ENCODE assay signal across 23 mouse cellular contexts in the genomic region with DNA sequence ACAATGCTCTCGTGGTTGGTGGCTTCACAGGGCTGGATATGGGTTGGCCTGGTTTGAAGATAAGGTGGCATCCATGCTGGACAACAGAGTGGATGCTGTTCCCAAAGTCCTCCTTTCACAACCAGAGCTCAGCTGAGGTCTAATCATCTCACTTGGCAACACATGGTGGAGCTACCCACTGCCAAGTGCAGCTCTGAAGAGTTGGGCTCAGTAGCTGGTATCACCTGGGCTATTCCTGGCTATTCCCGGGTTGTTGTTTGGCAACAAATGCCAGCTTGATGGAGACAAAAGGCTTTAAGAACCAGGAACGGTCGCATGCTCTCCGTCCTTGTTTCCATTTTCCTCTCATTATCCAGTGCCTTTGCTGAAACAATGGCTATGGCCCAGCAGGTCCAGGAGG. TPM values are rescaled to one million over a fixed set of nuclear protein-coding genes. Genes with fewer than 3 reads are reported as not detected.
DNase-seq lines count a peak whose midpoint lies in the region; ATAC-seq and TF ChIP-seq lines count a peak whose summit lies in the region.
"Had no signal": no experiment of that assay in that cellular context is flagged by ENCODE, and none has a peak within 500 bp of the region (broad histone marks: within the 10 kb centered on the region; RNA-seq: fewer than 3 reads in every experiment).

No protein-coding gene starts in this region.

- TF ChIP-seq POLR2A in heart, adult 2 months (IDR thresholded peaks at IDR 0.05; ENCODE audit: insufficient read depth, low read depth, low read length): no peak

- H3K9ac ChIP-seq in heart, adult 2 months (ENCODE audit: low read depth, low read length): no peak overlapping the region
- H3K9ac ChIP-seq in heart, embryonic 12.5 days: no peak overlapping the region
- H3K9ac ChIP-seq in heart, postnatal 0 days (replicated peaks; ENCODE audit: low read depth, low read length): no peak overlapping the region
- H3K9ac ChIP-seq: embryonic facial prominence, embryonic 13.5 days; liver, embryonic 14.5 days; lung, embryonic 15.5 days; stomach, embryonic 15.5 days had no signal

- no peaks in the 10 kb centered on the region for H3K79me2 ChIP-seq in heart, adult 2 months (replicated peaks; ENCODE audit: control insufficient read depth, insufficient read depth, low read length)

- no peak overlapping the region for H3K4me2 ChIP-seq in heart, embryonic 12.5 days
- H3K4me2 ChIP-seq in heart, postnatal 0 days (ENCODE audit: low read depth, low read length): no peak overlapping the region
- H3K4me2 ChIP-seq: embryonic facial prominence, embryonic 13.5 days; lung, embryonic 15.5 days; stomach, embryonic 15.5 days had no signal

- peak; percentile 85 for TF ChIP-seq EP300 in heart, adult 2 months (IDR thresholded peaks at IDR 0.05; ENCODE audit: insufficient read depth, low read depth, low read length)
- TF ChIP-seq EP300 in heart, postnatal 0 days (IDR thresholded peaks at IDR 0.05; ENCODE audit: low read depth): no peak

- peak; percentile 34 for DNase-seq in cerebellum, adult 11-12 months
- no peak for DNase-seq in cerebellum, adult 11 months
- DNase-seq in heart, adult 2 months: peak; percentile 35 to 71
- peak; percentile 6 for DNase-seq in cerebellum, adult 8-10 months
- peak; percentile 51 for DNase-seq in heart, postnatal 0 days (ENCODE audit: low spot score)
- DNase-seq in kidney, postnatal 14 days: no peak
- no peak for DNase-seq in urinary bladder, postnatal 36 days (ENCODE audit: low spot score in 2 of 2)
- DNase-seq: adrenal gland, postnatal 25 days; gastrocnemius, postnatal 25 days; kidney, adult 18-20 months; lung, postnatal 36 days; midbrain, embryonic 14.5 days; right cerebral cortex, adult 18-20 months; thymus, postnatal 36 days had no signal

- no peak for TF ChIP-seq CTCF in heart, adult 2 months (IDR thresholded peaks at IDR 0.05)
- peak; percentile 43; the same call in 1 of the 2 replicates for TF ChIP-seq CTCF in heart, postnatal 0 days (IDR thresholded peaks at IDR 0.05; ENCODE audit: low read depth)

- H3K36me3 ChIP-seq in heart, adult 2 months (ENCODE audit: control insufficient read depth, insufficient read depth, low read length): peaks cover 2% of the 10 kb centered on the region
- H3K36me3 ChIP-seq in heart, embryonic 12.5 days: no peaks in the 10 kb centered on the region
- H3K36me3 ChIP-seq in heart, postnatal 0 days (replicated peaks; ENCODE audit: control insufficient read depth, insufficient read depth, low read length): no peaks in the 10 kb centered on the region
- H3K36me3 ChIP-seq: embryonic facial prominence, embryonic 13.5 days; lung, embryonic 15.5 days; stomach, embryonic 15.5 days had no signal

- peaks cover 5% of the 10 kb centered on the region; the same call in 1 of the 2 replicates for H3K4me1 ChIP-seq in heart, adult 2 months (ENCODE audit: control insufficient read depth, insufficient read depth, low read length)
- H3K4me1 ChIP-seq in heart, embryonic 12.5 days (replicated peaks): peaks cover 12% of the 10 kb centered on the region
- H3K4me1 ChIP-seq in heart, postnatal 0 days (ENCODE audit: control insufficient read depth, insufficient read depth): peaks cover 15% of the 10 kb centered on the region
- H3K4me1 ChIP-seq: megakaryocyte, embryonic 14.5 days; stomach, embryonic 15.5 days had no signal

- intact Hi-C loops in heart, adult 2 months (cut with DNase I): loop anchor here (5.0 kb wide), 2 partner anchors 107 to 133 kb away; no protein-coding TSS in a partner anchor

- H3K27me3 ChIP-seq in heart, adult 2 months (ENCODE audit: control insufficient read depth, insufficient read depth, low read length): no peaks in the 10 kb centered on the region
- peaks cover 3% of the 10 kb centered on the region; the same call in 1 of the 2 replicates for H3K27me3 ChIP-seq in heart, embryonic 12.5 days (replicated peaks)
- H3K27me3 ChIP-seq in heart, postnatal 0 days (ENCODE audit: control insufficient read depth, insufficient read depth, low read length): no peaks in the 10 kb centered on the region
- H3K27me3 ChIP-seq: embryonic facial prominence, embryonic 13.5 days; lung, embryonic 15.5 days; megakaryocyte, embryonic 14.5 days; stomach, embryonic 15.5 days had no signal

- WGBS in heart, adult 2 months: 47% methylated on average over 5 of the region's 5 CpGs
- WGBS in heart, embryonic 12.5 days: 83% methylated on average over 5 of the region's 5 CpGs
- WGBS in heart, postnatal 0 days: 36% methylated on average over 5 of the region's 5 CpGs

- 0 out of 2 replicates have a peak, but pooled peaks cover 3% of the 10 kb centered on the region for H3K9me3 ChIP-seq in heart, embryonic 12.5 days (replicated peaks)
- H3K9me3 ChIP-seq in heart, postnatal 0 days (replicated peaks; ENCODE audit: control insufficient read depth, low read length): no peaks in the 10 kb centered on the region
- H3K9me3 ChIP-seq: embryonic facial prominence, embryonic 13.5 days; lung, embryonic 15.5 days; megakaryocyte, embryonic 14.5 days; stomach, embryonic 15.5 days had no signal

- no peak overlapping the region for H3K4me3 ChIP-seq in heart, adult 2 months
- no peak overlapping the region for H3K4me3 ChIP-seq in heart, embryonic 12.5 days
- H3K4me3 ChIP-seq in heart, postnatal 0 days (ENCODE audit: low read depth, low read length): no peak overlapping the region
- H3K4me3 ChIP-seq: embryonic facial prominence, embryonic 13.5 days; erythroblast, embryonic 14.5 days; left cerebral cortex, adult 2 months; lung, embryonic 15.5 days; megakaryocyte, embryonic 14.5 days; stomach, embryonic 15.5 days had no signal

- peak overlapping the region; percentile 75 for H3K27ac ChIP-seq in heart, adult 2 months
- no peak overlapping the region for H3K27ac ChIP-seq in heart, embryonic 12.5 days (ENCODE audit: poor library complexity, severe bottlenecking)
- H3K27ac ChIP-seq in heart, postnatal 0 days (ENCODE audit: low read depth): no peak overlapping the region; the same call in 1 of the 2 replicates
- H3K27ac ChIP-seq: embryonic facial prominence, embryonic 13.5 days; left cerebral cortex, adult 2 months; liver, embryonic 14.5 days; lung, embryonic 15.5 days; stomach, embryonic 15.5 days had no signal

- no peak for ATAC-seq in heart, embryonic 12.5 days (ENCODE audit: insufficient number of reproducible peaks, low FRiP score)
- peak; percentile 66 for ATAC-seq in heart, postnatal 0 days (ENCODE audit: insufficient read depth, low read depth)
- ATAC-seq: forebrain, embryonic 16.5 days had no signal

RNA-seq across cellular contexts. Expression of a gene that starts 19.2 kb away (rescaled TPM):
- 10 to 100 TPM; 11.4 to 13.6 TPM for total RNA-seq in heart, adult 2 months (2021)
- 12.1 and 16.6 TPM in 2 replicates for polyA plus RNA-seq in heart, adult 2 months (2012; rRNA removed)
- polyA plus RNA-seq in heart, embryonic 12.5 days (2016; fragmentation: Nextera tagmentation; extraction: Ambion mirVana): 11.1 and 11.5 TPM in 2 replicates
- 16.7 and 27.1 TPM in 2 replicates for total RNA-seq in heart, postnatal 0 days (2014; rRNA removed; ENCODE audit: low replicate concordance)
- polyA plus RNA-seq in heart, postnatal 0 days (2015; fragmentation: Nextera tagmentation; extraction: Ambion mirVana): 16.5 and 17.0 TPM in 2 replicates
- polyA plus RNA-seq: erythroblast, embryonic 14.5 days had no signal

Comparison
In these comparisons a context has a peak if more than half of its experiments do, and no peak if none do; other contexts are left out.
1. DNase-seq: peak in cerebellum, adult 11-12 months (single experiment), heart, adult 2 months (2 of 2), cerebellum, adult 8-10 months (single experiment) and heart, postnatal 0 days (single experiment); none in cerebellum, adult 11 months (single experiment), kidney, postnatal 14 days (single experiment) and urinary bladder, postnatal 36 days (0 of 2).